Mouse (Mus musculus) liver, postnatal 0 days (tissue): Measurements from ENCODE around the gene Zfp72. TPM values are rescaled to one million over a fixed set of nuclear protein-coding genes. Genes with fewer than 3 reads are reported as not detected.

ENCODE experiments used
- ATAC-seq: fragments of 200-750 bp; cut with Nextera tagmentation; 2 replicates; pipeline ENCODE4 v1.8.0; 2017; ENCODE audit warnings: mild to moderate bottlenecking, moderate library complexity
- DNase-seq: peaks from one replicate; pipeline ENCODE4 v3.0.0-alpha.2; 2016
- H3K27ac ChIP-seq: fragments of 300-500 bp; sonication (generic); 2 replicates; pipeline ENCODE4 v1.5.1; 2014; ENCODE audit warnings: antibody characterized with exemption, moderate library complexity, mild to moderate bottlenecking, low read depth
- H3K27me3 ChIP-seq: fragments of 300-500 bp; sonication (generic); 2 replicates; pipeline ENCODE4 v1.6.1; 2014; ENCODE audit warnings: low read length, control low read depth, mixed read lengths; ENCODE audit not compliant: insufficient read depth
- H3K36me3 ChIP-seq: fragments of 300-500 bp; sonication (generic); replicated peaks from 2 replicates; pipeline ENCODE4 v1.6.1; 2014; ENCODE audit warnings: mild to moderate bottlenecking, control low read depth, low read length, moderate library complexity, mixed read lengths; ENCODE audit not compliant: insufficient read depth
- H3K4me1 ChIP-seq: fragments of 300-500 bp; sonication (generic); 2 replicates; pipeline ENCODE4 v1.6.1; 2014; ENCODE audit warnings: antibody characterized with exemption, mild to moderate bottlenecking, control low read depth; ENCODE audit not compliant: insufficient read depth
- H3K4me2 ChIP-seq: fragments of 300-500 bp; sonication (generic); 2 replicates; pipeline ENCODE4 v1.6.1; 2014; ENCODE audit warnings: low read depth, mild to moderate bottlenecking, low read length, moderate library complexity, mixed read lengths
- H3K4me3 ChIP-seq: fragments of 300-500 bp; sonication (generic); 2 replicates; pipeline ENCODE4 v1.5.1; 2014; ENCODE audit warnings: low read depth, low read length
- H3K9ac ChIP-seq: fragments of 300-500 bp; sonication (generic); replicated peaks from 2 replicates; pipeline ENCODE4 v1.6.1; 2014; ENCODE audit warnings: mild to moderate bottlenecking, moderate library complexity
- H3K9me3 ChIP-seq: fragments of 300-500 bp; sonication (generic); 2 replicates; pipeline ENCODE4 v1.6.1; 2016; ENCODE audit warnings: mild to moderate bottlenecking, control low read depth, low read length, mixed read lengths
- CTCF ChIP-seq: sonication (generic); IDR thresholded peaks from 2 replicates; pipeline ENCODE4 v1.5.1; 2016; ENCODE audit warnings: antibody characterized with exemption, low read depth
- EP300 ChIP-seq: IDR thresholded peaks from 2 replicates; pipeline ENCODE4 v1.6.1; 2016; ENCODE audit warnings: antibody characterized with exemption, low read depth, mild to moderate bottlenecking
- WGBS: fragments of 180-500 bp; shearing (Covaris S2); extraction: QIAGEN DNeasy Blood & Tissue Kit; methylation state at CpG from one replicate; pipeline ENCODE4 v1.1.7; 2014; ENCODE audit not compliant: insufficient replicate concordance; 5-methylcytosine and 5-hydroxymethylcytosine counted together
- microRNA counts: library from miRNA; unstranded; fragments of <30 nt; microRNA quantifications from one replicate; lab custom pipeline; 2015
- microRNA-seq: library from miRNA; unstranded; fragments of <30 nt; microRNA quantifications from one replicate; pipeline ENCODE4, GENCODE M21; 2016
- polyA plus RNA-seq: library from polyadenylated mRNA; unstranded; fragments of >200 nt; fragmentation: Nextera tagmentation; extraction: Ambion mirVana; gene quantifications from 2 replicates; pipeline ENCODE4 v1.2.1, GENCODE M21; 2015

Zfp72 gene
- polyA plus RNA-seq, 1 experiment from 2014 or later, result 0.70 TPM

- Histone ChIP-seq H3K27ac (peak within 1 kb of the TSS; percentile 93), H3K27me3 (no peaks in the 10 kb centered on the region), H3K4me3 (peak within 1 kb of the TSS; percentile 77), H3K36me3 (peaks cover 3% of the 10 kb centered on the region; the same call in 1 of the 2 replicates), H3K9ac (peak within 1 kb of the TSS; percentile 86), H3K9me3 (no peaks in the 10 kb centered on the region), H3K4me2 (peak within 1 kb of the TSS; percentile 76), H3K4me1 (peaks cover 14% of the 10 kb centered on the region)
- DNase-seq, result peak; percentile 99
- peak; percentile 97 for ATAC-seq
- whole genome bisulfite sequencing, result under 1% methylated on average over 56 of the region's 57 CpGs
- TF ChIP-seq EP300 (no peak), CTCF (peak; percentile 31)
Measured at GRCm38 (mm10) chr13:74349566-74350434, 40.8 kb downstream of the Zfp72 start, which contains the start of the genes Sdha and Ccdc127. TSS of gene Sdha (minus strand) at chr13:74350280. TSS of gene Ccdc127 (plus strand) at chr13:74350309.

GRCm38 (mm10) chr13:74341036-74341435 lies 49.6 kb downstream of the Zfp72 start:
- H3K9me3 ChIP-seq, result no peaks in the 10 kb centered on the region
- no peak overlapping the region for H3K4me2 ChIP-seq
- no peak for TF ChIP-seq EP300
- peak; percentile 80 for TF ChIP-seq CTCF
- H3K27ac ChIP-seq, result no peak overlapping the region
- ATAC-seq (peak; percentile 73), DNase-seq (peak; percentile 47)
- H3K27me3 ChIP-seq, result no peaks in the 10 kb centered on the region
- WGBS, result 42% methylated on average over 3 of the region's 3 CpGs
- peaks cover 54% of the 10 kb centered on the region for H3K36me3 ChIP-seq
- no peaks in the 10 kb centered on the region for H3K4me1 ChIP-seq
- H3K9ac ChIP-seq, result no peak overlapping the region
- H3K4me3 ChIP-seq, result no peak overlapping the region

- peaks cover 59% of the 10 kb centered on the region for H3K36me3 ChIP-seq
Measured at GRCm38 (mm10) chr13:74329321-74329720, 61.3 kb downstream of the Zfp72 start.

More at GRCm38 (mm10) chr13:74329321-74329720, 61.3 kb downstream of the Zfp72 start:
- Histone ChIP-seq H3K4me2 (no peak overlapping the region), H3K9me3 (no peaks in the 10 kb centered on the region), H3K4me3 (no peak overlapping the region), H3K9ac (no peak overlapping the region), H3K27me3 (no peaks in the 10 kb centered on the region), H3K27ac (no peak overlapping the region), H3K4me1 (no peaks in the 10 kb centered on the region)
- ATAC-seq, result no peak
- TF ChIP-seq EP300 (no peak), CTCF (no peak)
- no peak for DNase-seq

MicroRNA genes within 50 kb of the gene (microRNA counts, 519-probe panel; counts per million panel counts)
- microRNA mmu-miR-692 (lab: Ali Mortazavi, UCI), result not detected

Small RNA genes within 50 kb of the gene (microRNA-seq; reads per million reads assigned to microRNA genes)
- not detected for gene Mir692-3

Other genes with a start within 250 kb of the Zfp72 start
- gene Exoc3, start 182.1 kb downstream of the Zfp72 start, polyA plus RNA-seq, result 15.7 and 19.6 TPM in 2 replicates
- 0.21 and 0.36 TPM in 2 replicates for gene Ahrr, start 98.5 kb downstream of the Zfp72 start, polyA plus RNA-seq
- gene Pdcd6, start 73.3 kb downstream of the Zfp72 start, polyA plus RNA-seq, result 83.1 and 86.2 TPM in 2 replicates
- 139 and 154 TPM in 2 replicates for gene Sdha, start 40.6 kb downstream of the Zfp72 start, polyA plus RNA-seq
- 14.3 and 14.8 TPM in 2 replicates for gene Ccdc127, start 40.5 kb downstream of the Zfp72 start, polyA plus RNA-seq
- gene Lrrc14b, start 26.8 kb downstream of the Zfp72 start, polyA plus RNA-seq, result not detected in 2 replicates
- gene Ftl1-ps1, start 8.9 kb upstream of the Zfp72 start, polyA plus RNA-seq, result 121 and 125 TPM in 2 replicates
- 7.7 and 8.0 TPM in 2 replicates for gene Zfp825, start 103.2 kb upstream of the Zfp72 start, polyA plus RNA-seq
- 28.5 and 34.2 TPM in 2 replicates for gene Erap1, start 248.7 kb upstream of the Zfp72 start, polyA plus RNA-seq